Comparison of ENCODE assay signal across 18 mouse cellular contexts in genomic region chr12:112223721-112224337, GRCm38 (mm10).
DNase-seq lines count a peak whose midpoint lies in the region; ATAC-seq lines count a peak whose summit lies in the region.
"Had no signal": no experiment of that assay in that cellular context is flagged by ENCODE, and none has a peak within 500 bp of the region (broad histone marks: within the 10 kb centered on the region; RNA-seq: fewer than 3 reads in every experiment).

No protein-coding gene starts in this region.

- H3K4me1 ChIP-seq in kidney, embryonic 16.5 days (ENCODE audit: insufficient read depth, low read length), result peaks cover 5% of the 10 kb centered on the region
- H3K4me1 ChIP-seq: stomach, embryonic 15.5 days had no signal

- H3K4me2 ChIP-seq in kidney, embryonic 16.5 days (replicated peaks; ENCODE audit: low read depth, low read length), result no peak overlapping the region
- H3K4me2 ChIP-seq: forebrain, embryonic 15.5 days; midbrain, embryonic 12.5 days; stomach, embryonic 15.5 days had no signal

- 25% methylated on average over 13 of the region's 13 CpGs for WGBS in kidney, embryonic 16.5 days

- no peak overlapping the region for H3K9ac ChIP-seq in kidney, embryonic 16.5 days (replicated peaks; ENCODE audit: low read length)
- H3K9ac ChIP-seq: forebrain, embryonic 15.5 days; midbrain, embryonic 12.5 days; stomach, embryonic 15.5 days had no signal

- intact Hi-C loops in gastrocnemius, postnatal 14 days (cut with DNase I; ENCODE audit: low total_unique reads), result no loop called here

- no peaks in the 10 kb centered on the region for H3K36me3 ChIP-seq in kidney, embryonic 16.5 days (ENCODE audit: insufficient read depth, low read length)
- H3K36me3 ChIP-seq: embryonic facial prominence, embryonic 10.5 days; forebrain, embryonic 15.5 days; midbrain, embryonic 12.5 days; stomach, embryonic 15.5 days had no signal

- peak; percentile 78 for ATAC-seq in kidney, embryonic 16.5 days (ENCODE audit: low FRiP score, low TSS enrichment)
- ATAC-seq: forebrain, embryonic 15.5 days had no signal

- no peaks in the 10 kb centered on the region for H3K9me3 ChIP-seq in kidney, embryonic 16.5 days (ENCODE audit: low read length)
- H3K9me3 ChIP-seq: embryonic facial prominence, embryonic 10.5 days; forebrain, embryonic 15.5 days; midbrain, embryonic 12.5 days; stomach, embryonic 15.5 days had no signal

- DNase-seq in kidney, adult 11 months, result no peak
- DNase-seq in ovary, postnatal 36 days (ENCODE audit: low spot score), result peak; percentile 13
- no peak for DNase-seq in ovary, postnatal 10 days (ENCODE audit: low spot score)
- DNase-seq in adrenal gland, postnatal 25 days, result peak; percentile 24
- DNase-seq in cerebellum, adult 11 months, result no peak
- no peak for DNase-seq in gastrocnemius, postnatal 14 days
- DNase-seq: cerebellum, postnatal 36 days; heart, adult 18-20 months; heart, postnatal 4 days; kidney, postnatal 4 days; lung, adult 2 months; lung, postnatal 4 days; thymus, adult 2 months had no signal

- no peak overlapping the region for H3K4me3 ChIP-seq in kidney, embryonic 16.5 days (ENCODE audit: low read length)
- H3K4me3 ChIP-seq: embryonic facial prominence, embryonic 10.5 days; forebrain, embryonic 15.5 days; midbrain, embryonic 12.5 days; stomach, embryonic 15.5 days had no signal

- H3K27ac ChIP-seq in kidney, embryonic 16.5 days (ENCODE audit: low read length), result no peak overlapping the region
- H3K27ac ChIP-seq: embryonic facial prominence, embryonic 10.5 days; forebrain, embryonic 15.5 days; stomach, embryonic 15.5 days had no signal

- H3K27me3 ChIP-seq in kidney, embryonic 16.5 days (ENCODE audit: insufficient read depth, low read length), result peaks cover 21% of the 10 kb centered on the region; the same call in 1 of the 2 replicates
- H3K27me3 ChIP-seq: forebrain, embryonic 15.5 days; stomach, embryonic 15.5 days had no signal

Comparison
In these comparisons a context has a peak if more than half of its experiments do, and no peak if none do; other contexts are left out.
1. DNase-seq: peak in ovary, postnatal 36 days (single experiment) and adrenal gland, postnatal 25 days (single experiment); none in kidney, adult 11 months (single experiment), ovary, postnatal 10 days (single experiment), cerebellum, adult 11 months (single experiment) and gastrocnemius, postnatal 14 days (single experiment).